Mouse (Mus musculus): ENCODE data around the gene Ptpn13.

Gene Ptpn13

DNA sequence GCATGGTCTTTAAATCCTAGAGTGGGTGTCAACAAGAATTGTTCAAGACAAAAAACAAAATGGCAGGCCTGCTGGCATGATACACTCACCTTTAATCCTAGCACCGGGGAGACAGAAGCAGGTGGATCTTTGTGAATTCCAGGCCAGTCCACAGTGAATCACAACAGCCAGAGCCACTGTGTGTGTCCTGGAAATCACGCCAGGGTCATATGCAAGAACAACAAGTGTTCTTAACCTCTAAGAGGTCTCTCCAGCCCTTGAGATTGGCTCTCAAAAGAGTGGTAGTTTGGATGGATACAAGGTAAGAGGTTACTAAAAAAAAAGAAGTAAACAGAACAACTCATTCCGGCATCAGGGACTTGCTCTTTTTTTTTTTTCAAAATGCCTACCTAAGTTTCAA, 222.3 kb downstream of the Ptpn13 start:
- no peak for DNase-seq (ENCODE audit: low read depth, low spot score)
